ENCODE assay signal across 23 mouse cellular contexts in the genomic region with DNA sequence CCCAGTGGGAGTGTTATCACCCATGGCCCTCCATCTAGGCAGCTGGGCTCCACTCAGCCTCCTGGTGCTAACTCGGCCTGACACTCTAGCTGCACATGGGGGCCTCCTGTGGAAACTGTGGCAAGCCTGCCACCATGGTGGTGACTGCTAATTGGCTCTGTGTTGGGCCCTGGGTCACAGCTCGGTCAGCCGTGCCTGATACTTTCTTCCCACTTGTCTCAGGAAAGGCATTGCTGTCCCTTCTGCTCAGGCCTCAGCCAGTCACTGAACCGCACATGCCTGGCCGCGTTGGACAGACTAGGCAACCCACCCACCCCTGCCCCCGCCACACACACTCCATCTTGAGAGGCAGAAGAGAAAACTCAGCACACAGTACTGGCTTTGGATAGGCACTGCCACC. TPM values are rescaled to one million over a fixed set of nuclear protein-coding genes. Genes with fewer than 3 reads are reported as not detected.
DNase-seq lines count a peak whose midpoint lies in the region; ATAC-seq lines count a peak whose summit lies in the region.
"Had no signal": no experiment of that assay in that cellular context is flagged by ENCODE, and none has a peak within 500 bp of the region (broad histone marks: within the 10 kb centered on the region; RNA-seq: fewer than 3 reads in every experiment).

No protein-coding gene starts in this region.

- peaks cover 14% of the 10 kb centered on the region for H3K4me1 ChIP-seq in forebrain, embryonic 10.5 days
- H3K4me1 ChIP-seq in forebrain, embryonic 11.5 days (replicated peaks; ENCODE audit: control insufficient read depth, insufficient read depth, low read length), result 0 out of 2 replicates have a peak, but pooled peaks cover 2% of the 10 kb centered on the region
- peaks cover 10% of the 10 kb centered on the region for H3K4me1 ChIP-seq in kidney, embryonic 16.5 days (ENCODE audit: insufficient read depth, low read length)
- no peaks in the 10 kb centered on the region for H3K4me1 ChIP-seq in embryonic facial prominence, embryonic 11.5 days (ENCODE audit: control insufficient read depth, insufficient read depth, low read length)
- no peaks in the 10 kb centered on the region for H3K4me1 ChIP-seq in neural tube, embryonic 15.5 days
- H3K4me1 ChIP-seq: intestine, embryonic 15.5 days had no signal

- DNase-seq in forebrain, embryonic 10.5 days (ENCODE audit: extremely low spot score, low spot score), result peak; percentile 24
- no peak for DNase-seq in forebrain, embryonic 11.5 days (ENCODE audit: low spot score)
- DNase-seq in kidney, postnatal 36 days, result no peak
- no peak for DNase-seq in embryonic facial prominence, embryonic 11.5 days (ENCODE audit: low spot score)
- no peak for DNase-seq in spleen, postnatal 4 days (ENCODE audit: low spot score in 2 of 2)
- no peak for DNase-seq in adrenal gland, adult 18-20 months (ENCODE audit: low spot score in 2 of 2)
- DNase-seq: adrenal gland, adult 2 months; cerebellum, postnatal 10 days; heart, postnatal 36 days; right cerebral cortex, postnatal 14 days; thymus, postnatal 36 days had no signal

- H3K9ac ChIP-seq in forebrain, embryonic 11.5 days (ENCODE audit: low read length), result no peak overlapping the region
- H3K9ac ChIP-seq in kidney, embryonic 16.5 days (replicated peaks; ENCODE audit: low read length), result no peak overlapping the region
- H3K9ac ChIP-seq in embryonic facial prominence, embryonic 11.5 days (replicated peaks; ENCODE audit: low read length), result no peak overlapping the region
- H3K9ac ChIP-seq in neural tube, embryonic 15.5 days (replicated peaks), result no peak overlapping the region
- H3K9ac ChIP-seq: heart, embryonic 12.5 days; intestine, embryonic 15.5 days had no signal

- H3K27ac ChIP-seq in forebrain, embryonic 10.5 days, result peak overlapping the region; percentile 11; the same call in 1 of the 2 replicates
- H3K27ac ChIP-seq in forebrain, embryonic 11.5 days (ENCODE audit: low read depth, low read length), result no peak overlapping the region
- H3K27ac ChIP-seq in kidney, embryonic 16.5 days (ENCODE audit: low read length), result 0 out of 2 replicates have a peak overlapping the region, but pooled peaks have one; percentile 0
- H3K27ac ChIP-seq in embryonic facial prominence, embryonic 11.5 days (replicated peaks; ENCODE audit: low read depth, low read length), result no peak overlapping the region
- H3K27ac ChIP-seq in neural tube, embryonic 15.5 days (replicated peaks), result no peak overlapping the region
- H3K27ac ChIP-seq: intestine, embryonic 15.5 days had no signal

- H3K27me3 ChIP-seq in forebrain, embryonic 10.5 days (ENCODE audit: poor library complexity, severe bottlenecking), result no peaks in the 10 kb centered on the region
- H3K27me3 ChIP-seq in forebrain, embryonic 11.5 days (ENCODE audit: control insufficient read depth, insufficient read depth, low read length), result no peaks in the 10 kb centered on the region
- no peaks in the 10 kb centered on the region for H3K27me3 ChIP-seq in kidney, embryonic 16.5 days (ENCODE audit: insufficient read depth, low read length)
- no peaks in the 10 kb centered on the region for H3K27me3 ChIP-seq in embryonic facial prominence, embryonic 11.5 days (ENCODE audit: control insufficient read depth, insufficient read depth, low read length)
- H3K27me3 ChIP-seq in neural tube, embryonic 15.5 days (replicated peaks), result no peaks in the 10 kb centered on the region
- H3K27me3 ChIP-seq: heart, embryonic 12.5 days; intestine, embryonic 15.5 days had no signal

- no peak overlapping the region for H3K4me2 ChIP-seq in forebrain, embryonic 11.5 days (ENCODE audit: low read depth, low read length, severe bottlenecking)
- H3K4me2 ChIP-seq in kidney, embryonic 16.5 days (replicated peaks; ENCODE audit: low read depth, low read length), result no peak overlapping the region
- H3K4me2 ChIP-seq in embryonic facial prominence, embryonic 11.5 days (ENCODE audit: low read depth, low read length), result no peak overlapping the region
- no peak overlapping the region for H3K4me2 ChIP-seq in neural tube, embryonic 15.5 days
- H3K4me2 ChIP-seq: heart, embryonic 12.5 days; intestine, embryonic 15.5 days had no signal

- ATAC-seq in forebrain, embryonic 11.5 days (replicated peaks; ENCODE audit: low FRiP score), result no peak
- ATAC-seq in kidney, embryonic 16.5 days (ENCODE audit: low FRiP score, low TSS enrichment), result peak; percentile 83
- peak; percentile 74 for ATAC-seq in embryonic facial prominence, embryonic 11.5 days (replicated peaks; ENCODE audit: insufficient number of reproducible peaks, low FRiP score, low TSS enrichment, low read depth)
- ATAC-seq in neural tube, embryonic 15.5 days (ENCODE audit: low FRiP score), result 0 out of 2 replicates have a peak, but pooled peaks have one; percentile 41
- ATAC-seq: CD4-positive, CD25-positive, alpha-beta regulatory T cell, adult 4 months; forebrain, embryonic 16.5 days; intestine, embryonic 15.5 days had no signal

- no peaks in the 10 kb centered on the region for H3K36me3 ChIP-seq in forebrain, embryonic 10.5 days (replicated peaks)
- no peaks in the 10 kb centered on the region for H3K36me3 ChIP-seq in forebrain, embryonic 11.5 days (ENCODE audit: control insufficient read depth, insufficient read depth, low read length)
- no peaks in the 10 kb centered on the region for H3K36me3 ChIP-seq in kidney, embryonic 16.5 days (ENCODE audit: insufficient read depth, low read length)
- H3K36me3 ChIP-seq in embryonic facial prominence, embryonic 11.5 days (replicated peaks; ENCODE audit: control insufficient read depth, insufficient read depth, low read depth, low read length), result no peaks in the 10 kb centered on the region
- no peaks in the 10 kb centered on the region for H3K36me3 ChIP-seq in neural tube, embryonic 15.5 days
- H3K36me3 ChIP-seq: G1E; heart, embryonic 12.5 days; intestine, embryonic 15.5 days had no signal

- H3K9me3 ChIP-seq in forebrain, embryonic 10.5 days, result no peaks in the 10 kb centered on the region
- no peaks in the 10 kb centered on the region for H3K9me3 ChIP-seq in forebrain, embryonic 11.5 days (ENCODE audit: control insufficient read depth, low read length)
- H3K9me3 ChIP-seq in kidney, embryonic 16.5 days (ENCODE audit: low read length), result no peaks in the 10 kb centered on the region
- no peaks in the 10 kb centered on the region for H3K9me3 ChIP-seq in embryonic facial prominence, embryonic 11.5 days (replicated peaks; ENCODE audit: control insufficient read depth, low read length)
- H3K9me3 ChIP-seq in neural tube, embryonic 15.5 days (replicated peaks), result no peaks in the 10 kb centered on the region
- H3K9me3 ChIP-seq: G1E; heart, embryonic 12.5 days; intestine, embryonic 15.5 days had no signal

- WGBS in forebrain, embryonic 10.5 days, result 45% methylated on average over 7 of the region's 7 CpGs
- 40% methylated on average over 7 of the region's 7 CpGs for WGBS in forebrain, embryonic 11.5 days
- 37% methylated on average over 7 of the region's 7 CpGs for WGBS in kidney, embryonic 16.5 days
- WGBS in embryonic facial prominence, embryonic 11.5 days, result 58% methylated on average over 7 of the region's 7 CpGs
- 38% methylated on average over 7 of the region's 7 CpGs for WGBS in neural tube, embryonic 15.5 days

- no peak overlapping the region for H3K4me3 ChIP-seq in forebrain, embryonic 10.5 days
- H3K4me3 ChIP-seq in forebrain, embryonic 11.5 days (ENCODE audit: low read depth, low read length), result no peak overlapping the region
- no peak overlapping the region for H3K4me3 ChIP-seq in kidney, embryonic 16.5 days (ENCODE audit: low read length)
- no peak overlapping the region for H3K4me3 ChIP-seq in embryonic facial prominence, embryonic 11.5 days (ENCODE audit: low read depth, low read length)
- H3K4me3 ChIP-seq in neural tube, embryonic 15.5 days (replicated peaks), result no peak overlapping the region
- H3K4me3 ChIP-seq: heart, embryonic 12.5 days; intestine, embryonic 15.5 days had no signal

RNA-seq across cellular contexts. Expression of a gene that starts 6.2 kb away (rescaled TPM):
- polyA plus RNA-seq in forebrain, embryonic 10.5 days (2016; fragmentation: Nextera tagmentation; extraction: Ambion mirVana), result 20.8 and 23.0 TPM in 2 replicates
- 36.0 and 37.4 TPM in 2 replicates for polyA plus RNA-seq in forebrain, embryonic 11.5 days (2014; fragmentation: Nextera tagmentation; extraction: Ambion mirVana)
- polyA plus RNA-seq in kidney, embryonic 16.5 days (2015; fragmentation: Nextera tagmentation; extraction: Ambion mirVana), result 60.7 and 60.9 TPM in 2 replicates
- polyA plus RNA-seq in embryonic facial prominence, embryonic 11.5 days (2014; fragmentation: Nextera tagmentation; extraction: Ambion mirVana), result 28.7 and 28.9 TPM in 2 replicates
- polyA plus RNA-seq in neural tube, embryonic 15.5 days (2015; fragmentation: Nextera tagmentation; extraction: Ambion mirVana), result 105 and 113 TPM in 2 replicates
- total RNA-seq in adrenal gland, adult 18-20 months (2021), result 10 to 100 TPM; 41.0 to 51.8 TPM

RNA-seq across cellular contexts. Expression of a gene that starts 12.9 kb away (rescaled TPM):
- polyA plus RNA-seq in forebrain, embryonic 10.5 days (2016; fragmentation: Nextera tagmentation; extraction: Ambion mirVana), result 80.7 and 85.0 TPM in 2 replicates
- 61.1 and 68.0 TPM in 2 replicates for polyA plus RNA-seq in forebrain, embryonic 11.5 days (2014; fragmentation: Nextera tagmentation; extraction: Ambion mirVana)
- 98.9 and 101 TPM in 2 replicates for polyA plus RNA-seq in kidney, embryonic 16.5 days (2015; fragmentation: Nextera tagmentation; extraction: Ambion mirVana)
- 53.5 and 56.8 TPM in 2 replicates for polyA plus RNA-seq in embryonic facial prominence, embryonic 11.5 days (2014; fragmentation: Nextera tagmentation; extraction: Ambion mirVana)
- polyA plus RNA-seq in neural tube, embryonic 15.5 days (2015; fragmentation: Nextera tagmentation; extraction: Ambion mirVana), result 72.3 and 73.2 TPM in 2 replicates
- 100 to 1,000 TPM; 171 to 183 TPM for total RNA-seq in adrenal gland, adult 18-20 months (2021)

RNA-seq across cellular contexts. Expression of a gene that starts 26.1 kb away (rescaled TPM):
- 0.09 and 0.18 TPM in 2 replicates for polyA plus RNA-seq in forebrain, embryonic 10.5 days (2016; fragmentation: Nextera tagmentation; extraction: Ambion mirVana)
- 0.25 TPM in 1 of 2 replicates, not detected in the other for polyA plus RNA-seq in forebrain, embryonic 11.5 days (2014; fragmentation: Nextera tagmentation; extraction: Ambion mirVana)
- 0.19 and 0.30 TPM in 2 replicates for polyA plus RNA-seq in kidney, embryonic 16.5 days (2015; fragmentation: Nextera tagmentation; extraction: Ambion mirVana)
- not detected in 2 replicates for polyA plus RNA-seq in embryonic facial prominence, embryonic 11.5 days (2014; fragmentation: Nextera tagmentation; extraction: Ambion mirVana)
- 0.19 TPM in 1 of 2 replicates, not detected in the other for polyA plus RNA-seq in neural tube, embryonic 15.5 days (2015; fragmentation: Nextera tagmentation; extraction: Ambion mirVana)
- total RNA-seq in adrenal gland, adult 18-20 months (2021), result under 1 TPM in 1 of 2 experiments, not detected in 1; 0.16 TPM
- total RNA-seq: adrenal gland, adult 2 months; G1E; heart, postnatal 36 days; layer of hippocampus, postnatal 14 days; left cerebral cortex, postnatal 14 days; megakaryocyte-erythroid progenitor cell, adult 5-6 weeks had no signal
- polyA plus RNA-seq: adrenal gland, adult 2 months; CD4-positive, CD25-positive, alpha-beta regulatory T cell, adult 4 months; G1E; heart, embryonic 12.5 days; intestine, embryonic 15.5 days; limb, embryonic 14.5 days; liver, embryonic 16.5 days had no signal

RNA-seq across cellular contexts. Expression of a gene that starts 43.0 kb away (rescaled TPM):
- polyA plus RNA-seq in forebrain, embryonic 10.5 days (2016; fragmentation: Nextera tagmentation; extraction: Ambion mirVana), result 21.3 and 22.7 TPM in 2 replicates
- 24.8 and 27.5 TPM in 2 replicates for polyA plus RNA-seq in forebrain, embryonic 11.5 days (2014; fragmentation: Nextera tagmentation; extraction: Ambion mirVana)
- polyA plus RNA-seq in kidney, embryonic 16.5 days (2015; fragmentation: Nextera tagmentation; extraction: Ambion mirVana), result 17.4 and 18.1 TPM in 2 replicates
- polyA plus RNA-seq in embryonic facial prominence, embryonic 11.5 days (2014; fragmentation: Nextera tagmentation; extraction: Ambion mirVana), result 20.1 and 21.7 TPM in 2 replicates
- 26.1 and 27.6 TPM in 2 replicates for polyA plus RNA-seq in neural tube, embryonic 15.5 days (2015; fragmentation: Nextera tagmentation; extraction: Ambion mirVana)
- total RNA-seq in adrenal gland, adult 18-20 months (2021), result 10 to 100 TPM; 33.8 to 38.2 TPM

RNA-seq across cellular contexts. Expression of a gene that starts 45.8 kb away (rescaled TPM):
- not detected in 2 replicates for polyA plus RNA-seq in forebrain, embryonic 10.5 days (2016; fragmentation: Nextera tagmentation; extraction: Ambion mirVana)
- not detected in 2 replicates for polyA plus RNA-seq in forebrain, embryonic 11.5 days (2014; fragmentation: Nextera tagmentation; extraction: Ambion mirVana)
- polyA plus RNA-seq in kidney, embryonic 16.5 days (2015; fragmentation: Nextera tagmentation; extraction: Ambion mirVana), result 14.1 and 15.8 TPM in 2 replicates
- 0.22 TPM in 1 of 2 replicates, not detected in the other for polyA plus RNA-seq in embryonic facial prominence, embryonic 11.5 days (2014; fragmentation: Nextera tagmentation; extraction: Ambion mirVana)
- polyA plus RNA-seq in neural tube, embryonic 15.5 days (2015; fragmentation: Nextera tagmentation; extraction: Ambion mirVana), result not detected in 2 replicates
- total RNA-seq in adrenal gland, adult 18-20 months (2021), result not detected
- total RNA-seq: adrenal gland, adult 2 months; heart, postnatal 36 days; left cerebral cortex, postnatal 14 days; megakaryocyte-erythroid progenitor cell, adult 5-6 weeks had no signal
- polyA plus RNA-seq: adrenal gland, adult 2 months; CD4-positive, CD25-positive, alpha-beta regulatory T cell, adult 4 months; G1E; heart, embryonic 12.5 days; liver, embryonic 16.5 days had no signal

Comparison
In these comparisons a context has a peak if more than half of its experiments do, and no peak if none do; other contexts are left out.
1. H3K27ac ChIP-seq: peak in forebrain, embryonic 10.5 days (single experiment) and kidney, embryonic 16.5 days (single experiment); none in forebrain, embryonic 11.5 days (single experiment), embryonic facial prominence, embryonic 11.5 days (single experiment) and neural tube, embryonic 15.5 days (single experiment).